Mouse (Mus musculus) embryonic stem cell, embryonic (primary cell): ENCODE measurements around the gene Naga.
"Not testable (repeated sequence)": the region's sequence is repeated elsewhere in the genome, so short reads cannot be mapped to it uniquely, and the experiment has no call there.

Source experiments
- CTCF ChIA-PET, 4 experiments: fragments of 300-600 bp in 2 of 4; fragments of 350-600 bp in 2 of 4; sonication (Branson Sonifier 250); formaldehyde crosslinking; loops; one replicate each; lab custom pipeline; 2022; ENCODE audit warnings: inconsistent platforms in 2 of 4; lab: Charles Lee
- POLR2A ChIA-PET, 4 experiments: fragments of 300-600 bp in 2 of 4; fragments of 350-600 bp in 2 of 4; sonication (Branson Sonifier 250); formaldehyde crosslinking; loops; one replicate each; lab custom pipeline; 2022; ENCODE audit warnings: antibody characterized with exemption in 4 of 4, inconsistent platforms in 1 of 4; lab: Charles Lee

The Naga gene

GRCm38 (mm10) chr15:82364561-82364960 is 25.8 kb upstream of the Naga start:
- CTCF ChIA-PET, POLR2A ChIA-PET: not testable (repeated sequence)

- POLR2A ChIA-PET, CTCF ChIA-PET: not testable (repeated sequence)
Observed at GRCm38 (mm10) chr15:82363801-82364200, 25.1 kb upstream of the Naga start.

GRCm38 (mm10) chr15:82362234-82362633 is 23.5 kb upstream of the Naga start:
- POLR2A ChIA-PET = interaction anchor here in 2 of 4 experiments (0.7 to 2.5 kb wide), 5 partner anchors 11 to 30 kb away, joined by 3 to 19 read pairs (median 11); partner anchors contain the start of genes Cyp2d22 (in 1 of the 2), Naga (in 1 of the 2), Pheta2 (in 1 of the 2) and Smdt1 (in 1 of the 2)
- CTCF ChIA-PET = interaction anchor here in 1 of 4 experiments (1.0 to 1.3 kb wide), 2 partner anchors 10 to 737 kb away, joined by 3 to 6 read pairs; no protein-coding TSS in a partner anchor

GRCm38 (mm10) chr15:82361459-82362018 is 22.8 kb upstream of the Naga start:
- CTCF ChIA-PET = interaction anchor here in 2 of 4 experiments (0.5 to 1.3 kb wide), 7 partner anchors 11 to 953 kb away, joined by 3 to 7 read pairs (median 3); no protein-coding TSS in a partner anchor
- POLR2A ChIA-PET = interaction anchor here in 3 of 4 experiments (0.5 to 2.5 kb wide), 21 partner anchors 9 to 788 kb away, joined by 3 to 19 read pairs (median 5); partner anchors contain the start of genes Naga (in 3 of the 3), Pheta2 (in 3 of the 3), Smdt1 (in 3 of the 3) and Cyp2d22 (in 1 of the 3)

GRCm38 (mm10) chr15:82358431-82359260 is 19.9 kb upstream of the Naga start:
- ChIA-PET CTCF (interaction anchor here in 2 of 4 experiments (0.6 to 1.0 kb wide), 3 partner anchors 18 to 98 kb away, joined by 3 to 7 read pairs (median 4); no protein-coding TSS in a partner anchor), POLR2A (interaction anchor here in 3 of 4 experiments (0.7 to 3.5 kb wide), 20 partner anchors 8 to 791 kb away, joined by 3 to 20 read pairs (median 4); partner anchors contain the start of genes Naga (in 2 of the 3), Pheta2 (in 2 of the 3), Smdt1 (in 2 of the 3) and Cyp2d22 (in 1 of the 3))

GRCm38 (mm10) chr15:82354126-82354945 is 15.6 kb upstream of the Naga start, which contains the start of gene Ndufa6:
Gene Ndufa6, minus strand, starts transcription at chr15:82354322.
- POLR2A ChIA-PET = interaction anchor here in 3 of 4 experiments (0.5 to 3.9 kb wide), 40 partner anchors 8 to 1015 kb away, joined by 3 to 43 read pairs (median 4); partner anchors contain the start of genes Naga (in 3 of the 3), Pheta2 (in 3 of the 3), Smdt1 (in 3 of the 3) and Poldip3 (in 2 of the 3)
- CTCF ChIA-PET = interaction anchor here (0.6 to 2.4 kb wide), 20 partner anchors 9 to 681 kb away, joined by 3 to 16 read pairs (median 4); partner anchors contain the start of genes Naga (in 2 of the 4), Pheta2 (in 2 of the 4), Smdt1 (in 2 of the 4) and Srebf2 (in 1 of the 4)

GRCm38 (mm10) chr15:82353745-82354113 is 15.0 kb upstream of the Naga start:
- CTCF ChIA-PET = interaction anchor here (0.6 to 2.4 kb wide), 18 partner anchors 8 to 682 kb away, joined by 3 to 16 read pairs (median 4); partner anchors contain the start of genes Naga (in 2 of the 4), Pheta2 (in 2 of the 4), Smdt1 (in 2 of the 4) and Tcf20 (in 1 of the 4)
- POLR2A ChIA-PET = interaction anchor here in 3 of 4 experiments (0.5 to 3.9 kb wide), 32 partner anchors 8 to 796 kb away, joined by 3 to 43 read pairs (median 4); partner anchors contain the start of genes Naga (in 2 of the 3), Pheta2 (in 2 of the 3), Poldip3 (in 2 of the 3) and Smdt1 (in 2 of the 3)

- CTCF ChIA-PET = interaction anchor here in 3 of 4 experiments (0.6 to 2.4 kb wide), 16 partner anchors 8 to 682 kb away, joined by 3 to 16 read pairs (median 4); partner anchors contain the start of genes Naga (in 2 of the 3), Pheta2 (in 2 of the 3), Smdt1 (in 2 of the 3) and Wbp2nl (in 1 of the 3)
- POLR2A ChIA-PET = interaction anchor here in 3 of 4 experiments (0.6 to 3.9 kb wide), 28 partner anchors 7 to 797 kb away, joined by 3 to 43 read pairs (median 4); partner anchors contain the start of genes Naga (in 2 of the 3), Pheta2 (in 2 of the 3), Poldip3 (in 2 of the 3) and Smdt1 (in 2 of the 3)
Observed at GRCm38 (mm10) chr15:82353078-82353744, 14.5 kb upstream of the Naga start.

GRCm38 (mm10) chr15:82351480-82351879 is 12.8 kb upstream of the Naga start:
- ChIA-PET CTCF (no interaction called here), POLR2A (interaction anchor here (0.6 to 6.4 kb wide), 6 partner anchors 11 to 700 kb away, joined by 3 to 34 read pairs (median 4); partner anchors contain the start of genes Naga (in 2 of the 4), Pheta2 (in 2 of the 4), Smdt1 (in 2 of the 4) and Wbp2nl (in 1 of the 4))

- CTCF ChIA-PET = no interaction called here
- POLR2A ChIA-PET = interaction anchor here in 3 of 4 experiments (0.5 to 6.4 kb wide), 10 partner anchors 8 to 229 kb away, joined by 3 to 34 read pairs (median 3); partner anchors contain the start of genes Naga (in 2 of the 3), Pheta2 (in 2 of the 3) and Smdt1 (in 2 of the 3)
Observed at GRCm38 (mm10) chr15:82350349-82350748, 11.6 kb upstream of the Naga start.

GRCm38 (mm10) chr15:82348999-82349341 is 10.2 kb upstream of the Naga start:
- ChIA-PET CTCF (no interaction called here), POLR2A (interaction anchor here in 3 of 4 experiments (0.6 to 6.4 kb wide), 5 partner anchors 10 to 480 kb away, joined by 3 to 34 read pairs (median 9); partner anchors contain the start of genes Naga (in 3 of the 3), Pheta2 (in 3 of the 3) and Smdt1 (in 3 of the 3))

- ChIA-PET CTCF (interaction anchor here in 1 of 4 experiments (0.6 kb wide), 1 partner anchor 75 kb away, joined by 3 read pairs; no protein-coding TSS in a partner anchor), POLR2A (interaction anchor here in 2 of 4 experiments (0.5 to 6.4 kb wide), 4 partner anchors 9 to 10 kb away, joined by 3 to 34 read pairs (median 8); partner anchors contain the start of genes Naga (in 2 of the 2), Pheta2 (in 2 of the 2) and Smdt1 (in 2 of the 2))
Observed at GRCm38 (mm10) chr15:82348258-82348998, 9.7 kb upstream of the Naga start.

GRCm38 (mm10) chr15:82347852-82348251 is 9.1 kb upstream of the Naga start:
- ChIA-PET POLR2A (interaction anchor here in 3 of 4 experiments (0.5 to 6.4 kb wide), 10 partner anchors 7 to 696 kb away, joined by 3 to 34 read pairs (median 6); partner anchors contain the start of genes Naga (in 2 of the 3), Pheta2 (in 2 of the 3), Smdt1 (in 2 of the 3) and Ndufa6 (in 1 of the 3)), CTCF (interaction anchor here in 1 of 4 experiments (0.6 kb wide), 1 partner anchor 74 kb away, joined by 3 read pairs; no protein-coding TSS in a partner anchor)

- ChIA-PET CTCF (interaction anchor here in 1 of 4 experiments (0.7 to 1.3 kb wide), 2 partner anchors 54 to 76 kb away, joined by 4 read pairs; no protein-coding TSS in a partner anchor), POLR2A (interaction anchor here in 3 of 4 experiments (0.6 to 6.4 kb wide), 20 partner anchors 7 to 802 kb away, joined by 3 to 34 read pairs (median 6); partner anchors contain the start of genes Naga (in 2 of the 3), Ndufa6 (in 2 of the 3), Pheta2 (in 2 of the 3) and Smdt1 (in 2 of the 3))
Observed at GRCm38 (mm10) chr15:82347303-82347676, 8.6 kb upstream of the Naga start.
